Mouse (Mus musculus) forebrain, postnatal 0 days (tissue): ENCODE measurements at regions not wholly inside any gene's neighbourhood (a gene's known extent, or its start where the extent isn't known, plus 50 kb on each side); places are given as distances from the start of the nearest gene placed in this dataset.

Experiments used
- ATAC-seq: fragments of 200-750 bp; cut with Nextera tagmentation; 2 replicates; pipeline ENCODE4 v1.8.0; 2017; ENCODE audit warnings: mild to moderate bottlenecking, moderate library complexity
- DNase-seq: peaks from one replicate; pipeline ENCODE4 v3.0.0-alpha.2; 2015
- H3K27ac ChIP-seq: fragments of 300-500 bp; sonication (generic); 2 replicates; pipeline ENCODE4 v1.5.1; 2014; ENCODE audit warnings: low read depth, mild to moderate bottlenecking, antibody characterized with exemption, low read length, moderate library complexity, mixed read lengths
- H3K27me3 ChIP-seq: fragments of 300-500 bp; sonication (generic); 2 replicates; pipeline ENCODE4 v1.6.1; 2014; ENCODE audit warnings: mild to moderate bottlenecking, low read length, mixed read lengths; ENCODE audit not compliant: insufficient read depth
- H3K36me3 ChIP-seq: fragments of 300-500 bp; sonication (generic); 2 replicates; pipeline ENCODE4 v1.6.1; 2014; ENCODE audit warnings: mild to moderate bottlenecking, moderate library complexity; ENCODE audit not compliant: insufficient read depth
- H3K4me1 ChIP-seq: fragments of 300-500 bp; sonication (generic); 2 replicates; pipeline ENCODE4 v1.6.1; 2014; ENCODE audit warnings: antibody characterized with exemption; ENCODE audit not compliant: insufficient read depth
- H3K4me2 ChIP-seq: fragments of 300-500 bp; sonication (generic); 2 replicates; pipeline ENCODE4 v1.6.1; 2014; ENCODE audit warnings: low read depth, mild to moderate bottlenecking, moderate library complexity
- H3K4me3 ChIP-seq: fragments of 300-500 bp; sonication (generic); 2 replicates; pipeline ENCODE4 v1.5.1; 2014; ENCODE audit warnings: low read depth, low read length, mixed read lengths
- H3K9ac ChIP-seq: fragments of 300-500 bp; sonication (generic); 2 replicates; pipeline ENCODE4 v1.6.1; 2014; ENCODE audit warnings: mild to moderate bottlenecking
- H3K9me3 ChIP-seq: fragments of 300-500 bp; sonication (generic); 2 replicates; pipeline ENCODE4 v1.6.1; 2016; ENCODE audit warnings: low read length
- CTCF ChIP-seq: sonication (generic); IDR thresholded peaks from 2 replicates; pipeline ENCODE4 v1.5.1; 2016; ENCODE audit warnings: antibody characterized with exemption, control low read depth, low read depth
- WGBS: fragments of 180-500 bp; shearing (Covaris S2); extraction: QIAGEN DNeasy Blood & Tissue Kit; methylation state at CpG from one replicate; pipeline ENCODE4 v1.1.7; 2014; 5-methylcytosine and 5-hydroxymethylcytosine counted together

GRCm38 (mm10) chr16:29719571-29720451 is 140.7 kb downstream of the Opa1 start:
- no peak overlapping the region for H3K27ac ChIP-seq
- 22% methylated on average over 23 of the region's 23 CpGs for WGBS
- no peaks in the 10 kb centered on the region for H3K36me3 ChIP-seq
- peaks cover 9% of the 10 kb centered on the region for H3K27me3 ChIP-seq
- 0 out of 2 replicates have a peak, but pooled peaks cover 4% of the 10 kb centered on the region for H3K4me1 ChIP-seq
- DNase-seq: peak; percentile 58
- no peak overlapping the region for H3K4me2 ChIP-seq
- no peak for TF ChIP-seq CTCF
- H3K9me3 ChIP-seq: no peaks in the 10 kb centered on the region
- peak; percentile 65 for ATAC-seq
- no peak overlapping the region for H3K4me3 ChIP-seq
- H3K9ac ChIP-seq: no peak overlapping the region

- no peak overlapping the region for H3K27ac ChIP-seq
- 30% methylated on average over 5 of the region's 5 CpGs for WGBS
- DNase-seq: no peak
- H3K27me3 ChIP-seq: 0 out of 2 replicates have a peak, but pooled peaks cover 8% of the 10 kb centered on the region
- H3K4me2 ChIP-seq: no peak overlapping the region
- TF ChIP-seq CTCF: no peak
- 0 out of 2 replicates have a peak, but pooled peaks cover 3% of the 10 kb centered on the region for H3K4me1 ChIP-seq
- H3K4me3 ChIP-seq: no peak overlapping the region
- no peak for ATAC-seq
- no peak overlapping the region for H3K9ac ChIP-seq
- H3K36me3 ChIP-seq: no peaks in the 10 kb centered on the region
- no peaks in the 10 kb centered on the region for H3K9me3 ChIP-seq
Observed at GRCm38 (mm10) chr16:29725153-29725552, 146.0 kb downstream of the Opa1 start.

- Histone ChIP-seq H3K4me1 (no peaks in the 10 kb centered on the region), H3K9me3 (no peaks in the 10 kb centered on the region), H3K27ac (no peak overlapping the region), H3K4me3 (no peak overlapping the region), H3K4me2 (no peak overlapping the region), H3K27me3 (0 out of 2 replicates have a peak, but pooled peaks cover 8% of the 10 kb centered on the region), H3K9ac (no peak overlapping the region), H3K36me3 (no peaks in the 10 kb centered on the region)
- no peak for DNase-seq
- WGBS: 28% methylated on average over 4 of the region's 4 CpGs
- ATAC-seq: 0 out of 2 replicates have a peak, but pooled peaks have one; percentile 38
- TF ChIP-seq CTCF: no peak
Observed at GRCm38 (mm10) chr16:29725563-29725962, 146.4 kb downstream of the Opa1 start.

GRCm38 (mm10) chr16:29727397-29727796 is 148.3 kb downstream of the Opa1 start:
- Histone ChIP-seq H3K4me2 (no peak overlapping the region), H3K4me1 (no peaks in the 10 kb centered on the region), H3K4me3 (no peak overlapping the region), H3K27ac (no peak overlapping the region), H3K36me3 (no peaks in the 10 kb centered on the region), H3K27me3 (0 out of 2 replicates have a peak, but pooled peaks cover 8% of the 10 kb centered on the region), H3K9me3 (no peaks in the 10 kb centered on the region), H3K9ac (no peak overlapping the region)
- 86% methylated on average over 7 of the region's 7 CpGs for WGBS
- no peak for ATAC-seq
- no peak for DNase-seq
- no peak for TF ChIP-seq CTCF

- peak; percentile 89 for TF ChIP-seq CTCF
- Histone ChIP-seq H3K4me2 (no peak overlapping the region), H3K4me3 (no peak overlapping the region), H3K27ac (no peak overlapping the region), H3K9me3 (no peaks in the 10 kb centered on the region), H3K4me1 (no peaks in the 10 kb centered on the region), H3K36me3 (no peaks in the 10 kb centered on the region), H3K27me3 (0 out of 2 replicates have a peak, but pooled peaks cover 4% of the 10 kb centered on the region), H3K9ac (no peak overlapping the region)
- 17% methylated on average over 10 of the region's 10 CpGs for WGBS
- ATAC-seq (peak; percentile 59), DNase-seq (peak; percentile 86)
Observed at GRCm38 (mm10) chr16:29728769-29729481, 149.8 kb downstream of the Opa1 start.

GRCm38 (mm10) chr16:29730010-29730409 is 150.9 kb downstream of the Opa1 start:
- no peak for DNase-seq
- Histone ChIP-seq H3K9me3 (no peaks in the 10 kb centered on the region), H3K4me2 (no peak overlapping the region), H3K27ac (no peak overlapping the region), H3K4me3 (no peak overlapping the region), H3K36me3 (no peaks in the 10 kb centered on the region), H3K4me1 (no peaks in the 10 kb centered on the region), H3K27me3 (0 out of 2 replicates have a peak, but pooled peaks cover 4% of the 10 kb centered on the region), H3K9ac (no peak overlapping the region)
- no peak for ATAC-seq
- WGBS: 45% methylated on average over 5 of the region's 5 CpGs
- TF ChIP-seq CTCF: no peak

GRCm38 (mm10) chr16:29732889-29733288 is 153.8 kb downstream of the Opa1 start:
- no peaks in the 10 kb centered on the region for H3K4me1 ChIP-seq
- TF ChIP-seq CTCF: no peak
- H3K9me3 ChIP-seq: no peaks in the 10 kb centered on the region
- WGBS: 57% methylated on average over 1 of the region's 1 CpGs
- H3K36me3 ChIP-seq: no peaks in the 10 kb centered on the region
- ATAC-seq (no peak), DNase-seq (no peak)
- H3K9ac ChIP-seq: no peak overlapping the region
- no peaks in the 10 kb centered on the region for H3K27me3 ChIP-seq
- no peak overlapping the region for H3K4me2 ChIP-seq
- no peak overlapping the region for H3K4me3 ChIP-seq
- H3K27ac ChIP-seq: no peak overlapping the region
